ENCODE assay signal across 13 mouse cellular contexts in the genomic region with DNA sequence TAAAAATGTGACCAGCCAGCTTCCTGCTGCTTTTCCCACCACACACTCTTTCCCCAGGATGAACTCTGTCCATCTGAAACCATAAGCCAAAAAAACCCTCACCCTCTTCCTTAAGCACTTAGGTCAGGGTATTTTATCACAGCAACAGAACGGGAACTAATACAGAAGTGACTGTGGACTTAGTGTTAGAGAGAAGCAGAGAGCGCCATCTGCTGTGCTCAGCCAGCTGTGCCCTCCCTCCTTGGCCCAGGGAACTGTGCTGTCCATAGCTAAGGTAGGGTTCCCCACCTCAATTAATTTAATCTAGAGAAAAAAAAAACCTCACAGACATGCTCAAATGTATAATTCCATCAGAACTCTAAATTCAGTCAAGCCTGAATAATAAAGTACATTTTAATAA. TPM values are rescaled to one million over a fixed set of nuclear protein-coding genes. Genes with fewer than 3 reads are reported as not detected.
DNase-seq lines count a peak whose midpoint lies in the region; ATAC-seq and TF ChIP-seq lines count a peak whose summit lies in the region.
"Had no signal": no experiment of that assay in that cellular context is flagged by ENCODE, and none has a peak within 500 bp of the region (broad histone marks: within the 10 kb centered on the region; RNA-seq: fewer than 3 reads in every experiment).

No protein-coding gene starts in this region.

- no peaks in the 10 kb centered on the region for H3K36me3 ChIP-seq in heart, postnatal 0 days (replicated peaks; ENCODE audit: control insufficient read depth, insufficient read depth, low read length)
- no peaks in the 10 kb centered on the region for H3K36me3 ChIP-seq in midbrain, postnatal 0 days (ENCODE audit: insufficient read depth, low read length)
- H3K36me3 ChIP-seq in midbrain, embryonic 16.5 days (ENCODE audit: control insufficient read depth, insufficient read depth, low read length), result no peaks in the 10 kb centered on the region
- H3K36me3 ChIP-seq in small intestine, adult 2 months (ENCODE audit: control insufficient read depth, insufficient read depth, low read length), result no peaks in the 10 kb centered on the region
- H3K36me3 ChIP-seq: limb, embryonic 12.5 days had no signal

- TF ChIP-seq EP300 in heart, postnatal 0 days (IDR thresholded peaks at IDR 0.05; ENCODE audit: low read depth), result no peak

- H3K27me3 ChIP-seq in heart, postnatal 0 days (ENCODE audit: control insufficient read depth, insufficient read depth, low read length), result no peaks in the 10 kb centered on the region
- no peaks in the 10 kb centered on the region for H3K27me3 ChIP-seq in midbrain, postnatal 0 days (ENCODE audit: insufficient read depth, low read length)
- H3K27me3 ChIP-seq in midbrain, embryonic 16.5 days (ENCODE audit: control insufficient read depth, insufficient read depth, low read depth, low read length), result peaks cover 4% of the 10 kb centered on the region; the same call in 1 of the 2 replicates
- H3K27me3 ChIP-seq in small intestine, adult 2 months (ENCODE audit: control insufficient read depth, insufficient read depth, low read length), result no peaks in the 10 kb centered on the region

- H3K4me1 ChIP-seq in heart, postnatal 0 days (ENCODE audit: control insufficient read depth, insufficient read depth), result no peaks in the 10 kb centered on the region; the same call in 1 of the 2 replicates
- peaks cover 5% of the 10 kb centered on the region; the same call in 1 of the 2 replicates for H3K4me1 ChIP-seq in midbrain, postnatal 0 days (ENCODE audit: insufficient read depth, low read length)
- peaks cover 14% of the 10 kb centered on the region for H3K4me1 ChIP-seq in midbrain, embryonic 16.5 days (ENCODE audit: control insufficient read depth, insufficient read depth, low read length)
- H3K4me1 ChIP-seq in bone marrow, adult 2 months (ENCODE audit: control insufficient read depth, insufficient read depth, low read length), result no peaks in the 10 kb centered on the region; the same call in 1 of the 2 replicates
- peaks cover 3% of the 10 kb centered on the region; the same call in 1 of the 2 replicates for H3K4me1 ChIP-seq in small intestine, adult 2 months (ENCODE audit: control insufficient read depth, insufficient read depth, insufficient read length, low read length)

- no peak for DNase-seq in heart, postnatal 0 days (ENCODE audit: low spot score)
- no peak for DNase-seq in heart, adult 18-20 months
- DNase-seq in midbrain, postnatal 0 days (ENCODE audit: low spot score), result no peak
- no peak for DNase-seq in ovary, postnatal 10 days (ENCODE audit: low spot score)
- DNase-seq in neural tube, embryonic 10.5 days (ENCODE audit: extremely low spot score, low spot score), result no peak
- DNase-seq: heart, postnatal 14 days; kidney, postnatal 10 days; midbrain, embryonic 14.5 days had no signal

- 29% methylated on average over 2 of the region's 2 CpGs for WGBS in heart, postnatal 0 days
- 36% methylated on average over 2 of the region's 2 CpGs for WGBS in midbrain, postnatal 0 days
- 65% methylated on average over 2 of the region's 2 CpGs for WGBS in midbrain, embryonic 16.5 days
- WGBS in bone marrow, adult 2 months, result 39% methylated on average over 2 of the region's 2 CpGs
- WGBS in small intestine, adult 2 months, result 38% methylated on average over 2 of the region's 2 CpGs

- no peak overlapping the region for H3K27ac ChIP-seq in heart, postnatal 0 days (ENCODE audit: low read depth)
- no peak overlapping the region for H3K27ac ChIP-seq in midbrain, postnatal 0 days (ENCODE audit: low read depth, low read length)
- no peak overlapping the region for H3K27ac ChIP-seq in midbrain, embryonic 16.5 days (ENCODE audit: low read length)
- no peak overlapping the region for H3K27ac ChIP-seq in bone marrow, adult 2 months (ENCODE audit: control insufficient read depth, insufficient read depth, low read depth, low read length, poor library complexity)
- H3K27ac ChIP-seq in small intestine, adult 2 months (ENCODE audit: insufficient read depth, low read depth, low read length), result no peak overlapping the region
- H3K27ac ChIP-seq: limb, embryonic 12.5 days had no signal

- no peak for TF ChIP-seq POLR2A in bone marrow, adult 2 months (IDR thresholded peaks at IDR 0.05; ENCODE audit: borderline replicate concordance, control insufficient read depth, low read depth, low read length)
- TF ChIP-seq POLR2A in small intestine, adult 2 months (IDR thresholded peaks at IDR 0.05; ENCODE audit: low read depth, low read length), result no peak

- H3K9ac ChIP-seq in heart, postnatal 0 days (replicated peaks; ENCODE audit: low read depth, low read length), result no peak overlapping the region
- H3K9ac ChIP-seq in midbrain, postnatal 0 days (replicated peaks; ENCODE audit: low read length, poor library complexity, severe bottlenecking), result no peak overlapping the region
- H3K9ac ChIP-seq in midbrain, embryonic 16.5 days (ENCODE audit: low read depth, low read length), result no peak overlapping the region
- H3K9ac ChIP-seq: limb, embryonic 12.5 days had no signal

- H3K4me3 ChIP-seq in heart, postnatal 0 days (ENCODE audit: low read depth, low read length), result no peak overlapping the region
- H3K4me3 ChIP-seq in midbrain, postnatal 0 days (ENCODE audit: low read depth, low read length), result no peak overlapping the region
- H3K4me3 ChIP-seq in midbrain, embryonic 16.5 days (ENCODE audit: low read depth, low read length), result no peak overlapping the region
- H3K4me3 ChIP-seq in bone marrow, adult 2 months (replicated peaks; ENCODE audit: control insufficient read depth, low read depth, low read length), result no peak overlapping the region
- H3K4me3 ChIP-seq in small intestine, adult 2 months (ENCODE audit: low read depth, low read length), result no peak overlapping the region
- H3K4me3 ChIP-seq: limb, embryonic 12.5 days had no signal

- no peaks in the 10 kb centered on the region for H3K9me3 ChIP-seq in heart, postnatal 0 days (replicated peaks; ENCODE audit: control insufficient read depth, low read length)
- H3K9me3 ChIP-seq in midbrain, postnatal 0 days (ENCODE audit: low read length), result no peaks in the 10 kb centered on the region
- H3K9me3 ChIP-seq in midbrain, embryonic 16.5 days (replicated peaks; ENCODE audit: control insufficient read depth, low read length, poor library complexity, severe bottlenecking), result no peaks in the 10 kb centered on the region
- H3K9me3 ChIP-seq: limb, embryonic 12.5 days had no signal

- H3K4me2 ChIP-seq in heart, postnatal 0 days (ENCODE audit: low read depth, low read length), result no peak overlapping the region
- H3K4me2 ChIP-seq in midbrain, postnatal 0 days (ENCODE audit: low read depth, low read length, poor library complexity, severe bottlenecking), result no peak overlapping the region
- H3K4me2 ChIP-seq in midbrain, embryonic 16.5 days (ENCODE audit: low read length), result no peak overlapping the region
- H3K4me2 ChIP-seq: limb, embryonic 12.5 days had no signal

- peak; percentile 42 for TF ChIP-seq CTCF in heart, postnatal 0 days (IDR thresholded peaks at IDR 0.05; ENCODE audit: low read depth)
- TF ChIP-seq CTCF in midbrain, postnatal 0 days (IDR thresholded peaks at IDR 0.05), result peak; percentile 58
- peak; percentile 75 for TF ChIP-seq CTCF in bone marrow, adult 2 months (IDR thresholded peaks at IDR 0.05; ENCODE audit: control insufficient read depth, insufficient read depth, low read length)
- peak; percentile 74 for TF ChIP-seq CTCF in small intestine, adult 2 months (IDR thresholded peaks at IDR 0.05; ENCODE audit: extremely low read depth, insufficient read length, insufficient replicate concordance, low read depth, low read length)

- no peak for ATAC-seq in heart, postnatal 0 days (ENCODE audit: insufficient read depth, low read depth)
- ATAC-seq in midbrain, postnatal 0 days (ENCODE audit: low FRiP score), result no peak
- no peak for ATAC-seq in midbrain, embryonic 16.5 days
- ATAC-seq: Patski had no signal

RNA-seq across cellular contexts. Expression of a gene that starts 6.6 kb away (rescaled TPM):
- 80.4 and 110 TPM in 2 replicates for total RNA-seq in heart, postnatal 0 days (2014; rRNA removed; ENCODE audit: low replicate concordance)
- 81.6 and 84.0 TPM in 2 replicates for polyA plus RNA-seq in heart, postnatal 0 days (2015; fragmentation: Nextera tagmentation; extraction: Ambion mirVana)
- 10 to 100 TPM; 46.1 to 55.5 TPM for total RNA-seq in heart, adult 18-20 months (2021)
- 4.2 and 6.7 TPM in 2 replicates for total RNA-seq in midbrain, postnatal 0 days (2014; rRNA removed)
- polyA plus RNA-seq in midbrain, postnatal 0 days (2015; fragmentation: Nextera tagmentation; extraction: Ambion mirVana), result 38.5 and 40.0 TPM in 2 replicates
- polyA plus RNA-seq in midbrain, embryonic 16.5 days (2015; fragmentation: Nextera tagmentation; extraction: Ambion mirVana), result 29.6 and 29.7 TPM in 2 replicates
- 22.8 and 31.5 TPM in 2 replicates for polyA plus RNA-seq in bone marrow, adult 2 months (2011; ENCODE audit: insufficient read depth, insufficient read length, low replicate concordance, missing spikeins)
- 51.2 and 133 TPM in 2 replicates for polyA plus RNA-seq in small intestine, adult 2 months (2012; rRNA removed)

RNA-seq across cellular contexts. Expression of a gene that starts 26.7 kb away (rescaled TPM):
- total RNA-seq in heart, postnatal 0 days (2014; rRNA removed; ENCODE audit: low replicate concordance), result 116 and 121 TPM in 2 replicates
- polyA plus RNA-seq in heart, postnatal 0 days (2015; fragmentation: Nextera tagmentation; extraction: Ambion mirVana), result 24.6 and 26.2 TPM in 2 replicates
- total RNA-seq in heart, adult 18-20 months (2021), result 10 to 100 TPM; 28.6 to 37.9 TPM
- total RNA-seq in midbrain, postnatal 0 days (2014; rRNA removed), result 171 and 228 TPM in 2 replicates
- polyA plus RNA-seq in midbrain, postnatal 0 days (2015; fragmentation: Nextera tagmentation; extraction: Ambion mirVana), result 92.7 and 95.2 TPM in 2 replicates
- polyA plus RNA-seq in midbrain, embryonic 16.5 days (2015; fragmentation: Nextera tagmentation; extraction: Ambion mirVana), result 90.6 and 93.0 TPM in 2 replicates
- 24.6 and 31.6 TPM in 2 replicates for polyA plus RNA-seq in bone marrow, adult 2 months (2011; ENCODE audit: insufficient read depth, insufficient read length, low replicate concordance, missing spikeins)
- 33.1 and 72.4 TPM in 2 replicates for polyA plus RNA-seq in small intestine, adult 2 months (2012; rRNA removed)

RNA-seq across cellular contexts. Expression of a gene that starts 53.2 kb away (rescaled TPM):
- total RNA-seq in heart, postnatal 0 days (2014; rRNA removed; ENCODE audit: low replicate concordance), result 60.4 and 63.6 TPM in 2 replicates
- polyA plus RNA-seq in heart, postnatal 0 days (2015; fragmentation: Nextera tagmentation; extraction: Ambion mirVana), result 36.4 and 38.3 TPM in 2 replicates
- 10 to 100 TPM; 23.1 to 26.2 TPM for total RNA-seq in heart, adult 18-20 months (2021)
- total RNA-seq in midbrain, postnatal 0 days (2014; rRNA removed), result 93.3 and 114 TPM in 2 replicates
- polyA plus RNA-seq in midbrain, postnatal 0 days (2015; fragmentation: Nextera tagmentation; extraction: Ambion mirVana), result 108 and 110 TPM in 2 replicates
- polyA plus RNA-seq in midbrain, embryonic 16.5 days (2015; fragmentation: Nextera tagmentation; extraction: Ambion mirVana), result 140 and 145 TPM in 2 replicates
- polyA plus RNA-seq in bone marrow, adult 2 months (2011; ENCODE audit: insufficient read depth, insufficient read length, low replicate concordance, missing spikeins), result 24.6 and 42.3 TPM in 2 replicates
- polyA plus RNA-seq in small intestine, adult 2 months (2012; rRNA removed), result 24.5 and 46.7 TPM in 2 replicates
